ENCODE assay signal across 21 mouse cellular contexts in the genomic region with DNA sequence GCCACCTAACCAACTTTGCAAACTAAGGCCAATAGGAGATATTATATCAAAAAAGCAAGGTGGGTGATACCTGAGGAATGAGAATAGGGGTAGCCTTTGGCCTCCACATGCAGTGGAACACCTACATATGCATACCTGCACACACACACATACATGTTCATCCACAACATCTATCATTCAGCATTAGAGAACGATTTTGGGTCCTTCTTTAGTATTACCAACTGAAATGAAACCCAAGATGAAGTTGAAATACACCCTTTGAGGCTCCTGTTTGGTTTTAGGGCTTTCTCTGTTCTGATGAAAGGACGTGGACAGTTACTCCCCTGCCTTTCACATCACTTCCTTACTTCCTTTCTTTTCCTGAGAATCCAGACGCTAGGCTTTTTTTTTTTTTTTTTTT.
DNase-seq lines count a peak whose midpoint lies in the region; ATAC-seq and TF ChIP-seq lines count a peak whose summit lies in the region.
"Had no signal": no experiment of that assay in that cellular context is flagged by ENCODE, and none has a peak within 500 bp of the region (broad histone marks: within the 10 kb centered on the region; RNA-seq: fewer than 3 reads in every experiment).

No protein-coding gene starts in this region.

- H3K27me3 ChIP-seq in forebrain, embryonic 10.5 days (ENCODE audit: poor library complexity, severe bottlenecking) = peaks cover 37% of the 10 kb centered on the region
- H3K27me3 ChIP-seq in forebrain, postnatal 0 days (ENCODE audit: insufficient read depth, low read length) = no peaks in the 10 kb centered on the region
- H3K27me3 ChIP-seq in hindbrain, postnatal 0 days (ENCODE audit: insufficient read depth, low read length) = no peaks in the 10 kb centered on the region
- H3K27me3 ChIP-seq in hindbrain, embryonic 10.5 days (ENCODE audit: insufficient read depth, poor library complexity, severe bottlenecking) = peaks cover 12% of the 10 kb centered on the region; the same call in 1 of the 2 replicates
- no peaks in the 10 kb centered on the region for H3K27me3 ChIP-seq in midbrain, postnatal 0 days (ENCODE audit: insufficient read depth, low read length)
- no peaks in the 10 kb centered on the region for H3K27me3 ChIP-seq in midbrain, embryonic 15.5 days (replicated peaks)
- H3K27me3 ChIP-seq: embryonic facial prominence, embryonic 12.5 days had no signal

- no peak for ATAC-seq in forebrain, postnatal 0 days
- no peak for ATAC-seq in hindbrain, postnatal 0 days
- no peak for ATAC-seq in midbrain, postnatal 0 days (ENCODE audit: low FRiP score)
- ATAC-seq in midbrain, embryonic 15.5 days (replicated peaks) = no peak
- ATAC-seq: forebrain, embryonic 13.5 days; forebrain, embryonic 15.5 days had no signal

- TF ChIP-seq POLR2A in embryonic fibroblast, embryonic 13.5 days (IDR thresholded peaks at IDR 0.05; ENCODE audit: low read depth, low read length) = no peak

- no peak for TF ChIP-seq CTCF in forebrain, postnatal 0 days (IDR thresholded peaks at IDR 0.05; ENCODE audit: low read depth)
- no peak for TF ChIP-seq CTCF in hindbrain, postnatal 0 days (IDR thresholded peaks at IDR 0.05; ENCODE audit: low read depth)
- TF ChIP-seq CTCF in midbrain, postnatal 0 days (IDR thresholded peaks at IDR 0.05) = no peak
- TF ChIP-seq CTCF in embryonic fibroblast, embryonic 13.5 days (IDR thresholded peaks at IDR 0.05; ENCODE audit: borderline replicate concordance, insufficient read depth, low read length) = no peak

- H3K27ac ChIP-seq in forebrain, embryonic 10.5 days = no peak overlapping the region
- H3K27ac ChIP-seq in forebrain, postnatal 0 days (ENCODE audit: low read depth, low read length) = no peak overlapping the region
- no peak overlapping the region for H3K27ac ChIP-seq in hindbrain, postnatal 0 days
- H3K27ac ChIP-seq in hindbrain, embryonic 10.5 days = no peak overlapping the region
- H3K27ac ChIP-seq in midbrain, postnatal 0 days (ENCODE audit: low read depth, low read length) = no peak overlapping the region
- no peak overlapping the region for H3K27ac ChIP-seq in midbrain, embryonic 15.5 days
- peak overlapping the region; percentile 21; the same call in 1 of the 2 replicates for H3K27ac ChIP-seq in embryonic fibroblast, embryonic 13.5 days (ENCODE audit: insufficient read depth, low read length)
- H3K27ac ChIP-seq: forebrain, embryonic 13.5 days; forebrain, embryonic 15.5 days had no signal

- H3K9ac ChIP-seq in forebrain, postnatal 0 days = no peak overlapping the region
- no peak overlapping the region for H3K9ac ChIP-seq in hindbrain, postnatal 0 days (replicated peaks; ENCODE audit: low read length)
- no peak overlapping the region for H3K9ac ChIP-seq in midbrain, postnatal 0 days (replicated peaks; ENCODE audit: low read length, poor library complexity, severe bottlenecking)
- no peak overlapping the region for H3K9ac ChIP-seq in midbrain, embryonic 15.5 days
- H3K9ac ChIP-seq: embryonic facial prominence, embryonic 12.5 days; forebrain, embryonic 13.5 days; forebrain, embryonic 15.5 days had no signal

- H3K4me3 ChIP-seq in forebrain, embryonic 10.5 days = no peak overlapping the region
- H3K4me3 ChIP-seq in forebrain, postnatal 0 days (ENCODE audit: low read depth, low read length) = no peak overlapping the region
- no peak overlapping the region for H3K4me3 ChIP-seq in hindbrain, postnatal 0 days (ENCODE audit: low read length)
- no peak overlapping the region for H3K4me3 ChIP-seq in hindbrain, embryonic 10.5 days
- no peak overlapping the region for H3K4me3 ChIP-seq in midbrain, postnatal 0 days (ENCODE audit: low read depth, low read length)
- H3K4me3 ChIP-seq in midbrain, embryonic 15.5 days = no peak overlapping the region
- no peak overlapping the region for H3K4me3 ChIP-seq in embryonic fibroblast, embryonic 13.5 days (ENCODE audit: insufficient read depth, low read length)
- H3K4me3 ChIP-seq: embryonic facial prominence, embryonic 12.5 days; erythroblast, embryonic 14.5 days; forebrain, embryonic 13.5 days; forebrain, embryonic 15.5 days had no signal

- WGBS in forebrain, embryonic 10.5 days = 63% methylated on average over 3 of the region's 3 CpGs
- WGBS in forebrain, postnatal 0 days = 64% methylated on average over 3 of the region's 3 CpGs
- WGBS in hindbrain, postnatal 0 days = 36% methylated on average over 3 of the region's 3 CpGs
- WGBS in hindbrain, embryonic 10.5 days = 41% methylated on average over 3 of the region's 3 CpGs
- 25% methylated on average over 3 of the region's 3 CpGs for WGBS in midbrain, postnatal 0 days
- 36% methylated on average over 3 of the region's 3 CpGs for WGBS in midbrain, embryonic 15.5 days

- H3K9me3 ChIP-seq in forebrain, embryonic 10.5 days = no peaks in the 10 kb centered on the region
- no peaks in the 10 kb centered on the region for H3K9me3 ChIP-seq in forebrain, postnatal 0 days (ENCODE audit: low read length)
- H3K9me3 ChIP-seq in hindbrain, postnatal 0 days (ENCODE audit: low read length) = no peaks in the 10 kb centered on the region
- H3K9me3 ChIP-seq in hindbrain, embryonic 10.5 days = no peaks in the 10 kb centered on the region
- no peaks in the 10 kb centered on the region for H3K9me3 ChIP-seq in midbrain, postnatal 0 days (ENCODE audit: low read length)
- H3K9me3 ChIP-seq in midbrain, embryonic 15.5 days = no peaks in the 10 kb centered on the region
- H3K9me3 ChIP-seq: embryonic facial prominence, embryonic 12.5 days; forebrain, embryonic 13.5 days; forebrain, embryonic 15.5 days had no signal

- H3K4me2 ChIP-seq in forebrain, postnatal 0 days (ENCODE audit: low read depth) = no peak overlapping the region
- H3K4me2 ChIP-seq in hindbrain, postnatal 0 days (ENCODE audit: low read depth, low read length) = peak overlapping the region; percentile 57; the same call in 1 of the 2 replicates
- 0 out of 2 replicates have a peak overlapping the region, but pooled peaks have one; percentile 50 for H3K4me2 ChIP-seq in midbrain, postnatal 0 days (ENCODE audit: low read depth, low read length, poor library complexity, severe bottlenecking)
- no peak overlapping the region for H3K4me2 ChIP-seq in midbrain, embryonic 15.5 days
- H3K4me2 ChIP-seq: forebrain, embryonic 13.5 days had no signal

- H3K4me1 ChIP-seq in forebrain, embryonic 10.5 days = peaks cover 15% of the 10 kb centered on the region
- H3K4me1 ChIP-seq in forebrain, postnatal 0 days (ENCODE audit: insufficient read depth) = no peaks in the 10 kb centered on the region
- H3K4me1 ChIP-seq in hindbrain, postnatal 0 days (ENCODE audit: insufficient read depth, low read length) = peaks cover 8% of the 10 kb centered on the region; the same call in 1 of the 2 replicates
- H3K4me1 ChIP-seq in hindbrain, embryonic 10.5 days (replicated peaks) = peaks cover 13% of the 10 kb centered on the region
- peaks cover 3% of the 10 kb centered on the region; the same call in 1 of the 2 replicates for H3K4me1 ChIP-seq in midbrain, postnatal 0 days (ENCODE audit: insufficient read depth, low read length)
- H3K4me1 ChIP-seq in midbrain, embryonic 15.5 days = peaks cover 4% of the 10 kb centered on the region; the same call in 1 of the 2 replicates
- peaks cover 3% of the 10 kb centered on the region; the same call in 1 of the 2 replicates for H3K4me1 ChIP-seq in embryonic fibroblast, embryonic 13.5 days (ENCODE audit: control insufficient read depth, insufficient read depth, low read length)
- H3K4me1 ChIP-seq: forebrain, embryonic 13.5 days had no signal

- DNase-seq in forebrain, embryonic 10.5 days (ENCODE audit: extremely low spot score, low spot score) = peak; percentile 7
- DNase-seq in forebrain, postnatal 0 days = no peak
- DNase-seq in hindbrain, postnatal 0 days (ENCODE audit: low spot score) = no peak
- no peak for DNase-seq in hindbrain, embryonic 10.5 days (ENCODE audit: low spot score)
- no peak for DNase-seq in midbrain, postnatal 0 days (ENCODE audit: low spot score)
- no peak for DNase-seq in right cerebral cortex, adult 2 months (ENCODE audit: low spot score in 2 of 2)
- DNase-seq: adrenal gland, adult 2 months; adrenal gland, postnatal 10 days; adrenal gland, postnatal 25 days; cerebellum, adult 11 months; cerebellum, adult 18-20 months; cerebellum, adult 8-10 months; cerebellum, adult 9-11 months; cerebellum, postnatal 14 days; cerebellum, postnatal 36 days had no signal

- no peaks in the 10 kb centered on the region for H3K36me3 ChIP-seq in forebrain, embryonic 10.5 days (replicated peaks)
- no peaks in the 10 kb centered on the region for H3K36me3 ChIP-seq in forebrain, postnatal 0 days (ENCODE audit: insufficient read depth)
- no peaks in the 10 kb centered on the region for H3K36me3 ChIP-seq in hindbrain, postnatal 0 days (ENCODE audit: insufficient read depth, low read length)
- H3K36me3 ChIP-seq in hindbrain, embryonic 10.5 days = no peaks in the 10 kb centered on the region
- no peaks in the 10 kb centered on the region for H3K36me3 ChIP-seq in midbrain, postnatal 0 days (ENCODE audit: insufficient read depth, low read length)
- H3K36me3 ChIP-seq in midbrain, embryonic 15.5 days (replicated peaks) = no peaks in the 10 kb centered on the region
- H3K36me3 ChIP-seq: embryonic facial prominence, embryonic 12.5 days; forebrain, embryonic 15.5 days had no signal

Comparison
In these comparisons a context has a peak if more than half of its experiments do, and no peak if none do; other contexts are left out.
1. H3K4me2 ChIP-seq: peak in hindbrain, postnatal 0 days (single experiment) and midbrain, postnatal 0 days (single experiment); none in forebrain, postnatal 0 days (single experiment) and midbrain, embryonic 15.5 days (single experiment).